Mouse (Mus musculus) CH12.LX (cell line): ENCODE results near the gene Prr13.

Source experiments
- CTCF ChIP-seq, 2 experiments: IDR thresholded peaks in 1 of 2; conservative IDR thresholded peaks in 1 of 2; 2 replicates each; pipeline ENCODE4 v1.5.1; 2011 to 2012; ENCODE audit warnings: low read depth in 2 of 2, low read length in 2 of 2, improper control_type of control experiment in 1 of 2, inconsistent platforms in 1 of 2, mild to moderate bottlenecking in 1 of 2, moderate library complexity in 1 of 2
- ETS1 ChIP-seq: conservative IDR thresholded peaks from 2 replicates; pipeline ENCODE4 v1.6.1; 2012; ENCODE audit warnings: low read depth, mild to moderate bottlenecking, inconsistent platforms, low read length, improper control_type of control experiment, moderate library complexity
- HCFC1 ChIP-seq: IDR thresholded peaks from 2 replicates; pipeline ENCODE4 v1.6.1; 2012; ENCODE audit warnings: low read depth, mild to moderate bottlenecking, inconsistent platforms, low read length, improper control_type of control experiment
- IRF4 ChIP-seq: IDR thresholded peaks from 2 replicates; pipeline ENCODE4 v1.6.1; 2014; ENCODE audit warnings: low read depth, mild to moderate bottlenecking, inconsistent platforms, low read length, improper control_type of control experiment
- MAX ChIP-seq: IDR thresholded peaks from 2 replicates; pipeline ENCODE4 v1.6.1; 2011; ENCODE audit warnings: low read length, improper control_type of control experiment
- MEF2A ChIP-seq: IDR thresholded peaks from 2 replicates; pipeline ENCODE4 v1.6.1; 2014; ENCODE audit warnings: low read depth, mild to moderate bottlenecking, inconsistent platforms, low read length, improper control_type of control experiment, borderline replicate concordance
- PAX5 ChIP-seq: IDR thresholded peaks from 2 replicates; pipeline ENCODE4 v1.6.1; 2012; ENCODE audit warnings: low read length, inconsistent platforms, mixed read lengths
- POLR2A ChIP-seq: IDR thresholded peaks from 2 replicates; pipeline ENCODE4 v1.6.1; 2011; ENCODE audit warnings: low read depth, mild to moderate bottlenecking, improper control_type of control experiment, low read length
- SIN3A ChIP-seq: IDR thresholded peaks from 2 replicates; pipeline ENCODE4 v1.6.1; 2012; ENCODE audit warnings: low read length, improper control_type of control experiment, inconsistent platforms
- ZMIZ1 ChIP-seq: IDR thresholded peaks from 2 replicates; pipeline ENCODE4 v1.6.1; 2012; ENCODE audit warnings: low read depth, mild to moderate bottlenecking, inconsistent platforms, low read length, improper control_type of control experiment

DNA sequence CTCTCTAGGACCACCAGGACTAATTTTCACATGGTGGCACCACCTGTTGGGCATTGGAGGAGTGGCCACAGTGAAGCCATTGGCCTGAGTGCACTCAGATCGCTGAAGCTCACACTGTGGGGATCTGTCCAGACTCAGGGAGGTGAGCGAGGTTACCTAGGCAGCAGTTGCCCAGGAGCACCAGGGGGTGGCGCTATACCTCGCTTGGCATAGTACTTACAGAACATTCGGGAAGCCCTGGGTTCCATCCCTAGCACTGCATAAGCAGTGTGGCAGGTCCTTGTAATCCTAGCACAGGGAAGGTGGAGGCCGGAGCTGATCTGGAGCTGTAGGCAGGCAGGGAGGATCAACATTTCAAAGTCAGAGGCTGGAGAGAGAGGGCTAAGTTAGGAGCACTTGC is 2.8 kb upstream of the Prr13 start:
- TF ChIP-seq ZMIZ1 (no peak), MEF2A (no peak), CTCF (conservative IDR thresholded peaks at IDR 0.05 in 1 of 2, IDR thresholded peaks at IDR 0.05 in 1 of 2; ENCODE audit: low read depth in 2 of 2, low read length in 2 of 2) (peak; percentile 62), MAX (no peak), ETS1 (no peak), IRF4 (no peak), PAX5 (no peak), HCFC1 (no peak), SIN3A (no peak), POLR2A (no peak)
